Mouse (Mus musculus): ENCODE results near the gene Slc22a28.
"Not testable (repeated sequence)": the region's sequence is repeated elsewhere in the genome, so short reads cannot be mapped to it uniquely, and the experiment has no call there.

Gene Slc22a28

GRCm38 (mm10) chr19:8131881-8132280 is at the start of gene Slc22a28:
Gene Slc22a28, minus strand, starts transcription at chr19:8131982.
- not testable (repeated sequence) for DNase-seq (ENCODE audit: low read depth, low spot score)

GRCm38 (mm10) chr19:8148787-8149523 is 17.2 kb upstream of the Slc22a28 start:
- DNase-seq (ENCODE audit: low read depth, low spot score): no peak

DNA sequence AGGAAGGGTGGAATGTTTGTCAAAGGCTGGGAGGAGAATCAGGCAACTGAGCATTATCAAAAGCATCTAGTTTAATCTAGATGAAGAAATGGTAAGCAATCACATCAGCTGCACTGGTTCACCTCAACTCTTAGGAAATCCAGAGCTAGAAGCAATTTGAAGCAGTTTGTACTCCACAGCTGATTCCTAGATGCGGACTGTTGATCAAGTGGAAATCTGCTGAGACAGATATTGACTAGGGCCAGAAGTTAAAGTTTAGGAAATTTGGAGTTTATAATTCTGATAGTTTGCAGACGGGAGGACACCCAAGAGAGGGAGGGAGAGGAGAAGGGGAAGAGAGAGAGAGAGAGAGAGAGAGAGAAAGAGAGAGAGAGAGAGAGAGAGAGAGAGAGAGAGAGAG is 10.9 kb upstream of the Slc22a28 start:
- not testable (repeated sequence) for DNase-seq (ENCODE audit: low read depth, low spot score)

DNA sequence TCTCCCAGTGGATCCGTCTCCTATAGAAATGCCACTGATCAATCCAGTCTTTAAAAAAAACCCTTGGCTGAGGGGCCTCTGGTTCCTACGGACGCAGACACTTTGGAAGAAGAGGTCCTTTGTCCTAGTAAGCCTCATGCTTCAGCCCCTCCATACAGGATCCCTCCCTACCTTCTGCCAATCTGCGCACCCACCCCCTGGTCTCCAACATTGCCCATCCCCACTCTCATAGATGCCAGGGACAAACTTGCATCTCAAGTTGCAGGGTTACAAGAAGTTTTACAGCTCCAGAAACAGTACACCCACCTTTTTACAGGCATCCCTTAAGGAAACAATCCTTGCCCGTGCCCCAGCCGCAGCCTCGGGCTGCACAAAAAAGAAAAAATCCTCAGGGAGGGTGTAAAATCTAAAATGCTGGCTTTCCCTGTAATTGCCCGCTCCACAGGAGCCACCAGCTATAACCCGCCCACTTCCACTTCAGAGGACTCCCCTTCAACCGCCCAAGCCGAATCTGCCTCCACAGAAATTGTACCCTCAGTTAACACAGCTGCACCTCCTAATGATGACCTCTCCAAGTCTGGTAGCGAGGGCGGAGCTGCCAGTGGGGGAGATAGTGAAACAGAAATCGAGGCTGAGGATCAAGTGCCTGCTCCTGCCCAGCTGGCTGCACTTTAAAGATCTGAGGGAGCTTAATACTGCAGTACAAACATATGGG is 2.5 kb upstream of the Slc22a28 start:
- DNase-seq (ENCODE audit: low read depth, low spot score): not testable (repeated sequence)

DNA sequence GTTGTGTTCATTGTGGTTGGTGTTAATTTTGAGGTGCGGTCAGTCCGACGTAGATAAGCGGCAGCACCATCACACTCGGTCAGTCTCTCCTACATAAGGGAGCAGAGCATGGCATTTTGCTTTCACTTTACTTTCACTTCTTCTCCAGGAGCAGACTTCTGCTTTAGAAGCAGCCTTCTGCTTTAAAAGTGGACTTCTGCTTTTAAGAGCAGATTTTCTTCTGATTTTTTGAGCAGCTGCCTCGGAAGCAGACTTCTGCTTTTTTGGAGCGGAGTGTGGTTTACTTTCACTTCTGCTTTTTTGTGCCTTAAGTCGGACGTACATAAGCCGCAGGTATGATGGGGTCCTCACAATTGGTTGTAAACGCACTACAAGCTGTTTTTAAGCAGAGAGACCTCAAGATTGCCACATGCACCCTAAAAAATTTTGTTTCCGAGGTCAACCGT is 111.9 kb downstream of the Slc22a28 start:
- DNase-seq (ENCODE audit: low read depth, low spot score): no peak

- not testable (repeated sequence) for DNase-seq (ENCODE audit: low read depth, low spot score)
Observed at GRCm38 (mm10) chr19:8019329-8019851, 112.4 kb downstream of the Slc22a28 start.

DNA sequence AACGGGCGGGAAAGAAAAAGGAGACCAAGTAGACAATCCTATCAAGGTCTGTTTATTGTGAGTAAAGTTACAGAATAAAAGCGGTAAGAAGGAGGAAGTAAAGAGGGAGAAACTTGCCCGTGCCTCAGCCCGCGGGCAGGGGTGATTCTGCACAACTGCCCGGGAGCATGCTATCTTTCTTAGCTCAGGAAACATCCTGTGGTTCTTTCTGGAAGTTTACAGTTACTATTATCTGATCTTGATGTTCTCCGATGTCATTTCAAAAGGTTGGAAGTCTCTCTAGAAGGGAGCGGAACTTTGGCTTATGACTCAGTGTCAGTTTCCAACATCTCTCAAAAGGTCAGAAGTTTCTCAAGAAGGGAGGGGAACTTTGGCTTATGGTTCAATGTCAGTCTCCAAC is 113.2 kb downstream of the Slc22a28 start:
- not testable (repeated sequence) for DNase-seq (ENCODE audit: low read depth, low spot score)

Data from telencephalon, adult 2 months (tissue).